Mouse (Mus musculus): ENCODE results near the gene Gm10300. TPM values are rescaled to one million over a fixed set of nuclear protein-coding genes. Genes with fewer than 3 reads are reported as not detected.

Gene Gm10300
- polyA plus RNA-seq, 1 experiment from 2014 or later, result 0.18 TPM

- no peaks in the 10 kb centered on the region for H3K36me3 ChIP-seq (ENCODE audit: insufficient read depth, low read length)
- 0 out of 2 replicates have a peak, but pooled peaks cover 4% of the 10 kb centered on the region for H3K4me1 ChIP-seq (ENCODE audit: insufficient read depth, low read depth, low read length)
- H3K27ac ChIP-seq (ENCODE audit: low read length), result no peak overlapping the region
- H3K27me3 ChIP-seq (replicated peaks; ENCODE audit: insufficient read depth, low read length), result no peaks in the 10 kb centered on the region
- DNase-seq (ENCODE audit: low spot score) (no peak), ATAC-seq (no peak)
- H3K4me3 ChIP-seq (ENCODE audit: low read depth, low read length), result no peak overlapping the region
- no peaks in the 10 kb centered on the region for H3K9me3 ChIP-seq (ENCODE audit: low read length)
- no peak overlapping the region for H3K9ac ChIP-seq (replicated peaks; ENCODE audit: low read depth)
- no peak for TF ChIP-seq CTCF (IDR thresholded peaks at IDR 0.05)
- TF ChIP-seq EP300 (IDR thresholded peaks at IDR 0.05), result no peak
- 45% methylated on average over 10 of the region's 10 CpGs for WGBS
- H3K4me2 ChIP-seq (replicated peaks; ENCODE audit: low read depth, low read length), result no peak overlapping the region
Observed at GRCm38 (mm10) chr4:132029851-132030741, 44.4 kb upstream of the Gm10300 start.

DNA sequence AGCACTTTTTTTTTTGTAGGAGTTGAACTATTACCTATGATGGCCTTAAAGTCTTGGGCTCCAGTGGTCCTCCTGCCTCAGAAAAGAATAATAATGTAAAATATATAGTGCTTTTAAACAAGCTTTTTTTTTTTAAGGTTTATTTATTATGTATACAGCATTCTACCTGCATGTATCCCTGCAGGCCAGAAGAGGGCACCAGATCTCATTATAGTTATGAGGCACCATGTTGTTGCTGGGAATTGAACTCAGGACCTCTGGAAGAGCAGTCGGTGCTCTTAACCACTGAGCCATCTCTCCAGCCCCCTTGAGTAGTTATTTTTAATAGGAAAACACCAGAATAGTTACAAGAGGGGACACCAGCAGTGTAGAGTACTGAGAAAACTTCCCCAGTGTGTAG, 41.3 kb upstream of the Gm10300 start:
- TF ChIP-seq EP300 (IDR thresholded peaks at IDR 0.05) (no peak), CTCF (IDR thresholded peaks at IDR 0.05) (peak; percentile 58)
- no peak overlapping the region for H3K4me3 ChIP-seq (ENCODE audit: low read depth, low read length)
- WGBS, result 91% methylated on average over 1 of the region's 1 CpGs
- H3K4me2 ChIP-seq (replicated peaks; ENCODE audit: low read depth, low read length), result no peak overlapping the region
- DNase-seq (ENCODE audit: low spot score), result no peak
- H3K9ac ChIP-seq (replicated peaks; ENCODE audit: low read depth), result no peak overlapping the region
- no peaks in the 10 kb centered on the region for H3K9me3 ChIP-seq (ENCODE audit: low read length)
- H3K4me1 ChIP-seq (ENCODE audit: insufficient read depth, low read depth, low read length), result no peaks in the 10 kb centered on the region
- no peak overlapping the region for H3K27ac ChIP-seq (ENCODE audit: low read length)
- ATAC-seq, result no peak
- H3K27me3 ChIP-seq (replicated peaks; ENCODE audit: insufficient read depth, low read length), result no peaks in the 10 kb centered on the region
- no peaks in the 10 kb centered on the region for H3K36me3 ChIP-seq (ENCODE audit: insufficient read depth, low read length)

- no peak overlapping the region for H3K4me2 ChIP-seq (replicated peaks; ENCODE audit: low read depth, low read length)
- no peak overlapping the region for H3K9ac ChIP-seq (replicated peaks; ENCODE audit: low read depth)
- WGBS, result 67% methylated on average over 2 of the region's 2 CpGs
- no peaks in the 10 kb centered on the region for H3K36me3 ChIP-seq (ENCODE audit: insufficient read depth, low read length)
- H3K27ac ChIP-seq (ENCODE audit: low read length), result no peak overlapping the region
- no peak overlapping the region for H3K4me3 ChIP-seq (ENCODE audit: low read depth, low read length)
- H3K27me3 ChIP-seq (replicated peaks; ENCODE audit: insufficient read depth, low read length), result no peaks in the 10 kb centered on the region
- no peak for TF ChIP-seq EP300 (IDR thresholded peaks at IDR 0.05)
- TF ChIP-seq CTCF (IDR thresholded peaks at IDR 0.05), result no peak
- H3K4me1 ChIP-seq (ENCODE audit: insufficient read depth, low read depth, low read length), result no peaks in the 10 kb centered on the region
- DNase-seq (ENCODE audit: low spot score), result no peak
- no peak for ATAC-seq
- H3K9me3 ChIP-seq (ENCODE audit: low read length), result no peaks in the 10 kb centered on the region
Observed at GRCm38 (mm10) chr4:132034242-132034641, 40.3 kb upstream of the Gm10300 start.

DNA sequence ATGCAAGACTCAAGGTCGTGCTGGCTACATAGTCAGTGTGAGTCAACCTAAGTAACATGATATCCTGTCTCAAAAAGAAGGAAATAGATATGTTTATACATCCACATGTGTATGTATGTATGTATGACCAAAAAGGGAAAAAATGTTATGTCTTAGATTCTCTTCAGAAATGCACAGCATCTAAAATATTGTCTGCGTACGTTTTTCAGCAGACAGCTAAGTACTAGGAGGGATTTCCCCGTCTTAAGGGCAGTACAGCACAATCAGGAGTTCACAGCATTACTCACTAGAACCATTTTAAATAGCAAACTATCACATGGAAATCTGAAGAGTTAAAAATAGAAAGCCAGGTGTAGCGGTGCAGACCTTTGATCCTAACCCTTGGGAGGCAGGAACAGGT, 37.4 kb upstream of the Gm10300 start:
- DNase-seq (ENCODE audit: low spot score) (no peak), ATAC-seq (no peak)
- WGBS, result 58% methylated on average over 5 of the region's 5 CpGs
- no peaks in the 10 kb centered on the region for H3K36me3 ChIP-seq (ENCODE audit: insufficient read depth, low read length)
- H3K4me1 ChIP-seq (ENCODE audit: insufficient read depth, low read depth, low read length), result peaks cover 9% of the 10 kb centered on the region; the same call in 1 of the 2 replicates
- no peaks in the 10 kb centered on the region for H3K9me3 ChIP-seq (ENCODE audit: low read length)
- no peak overlapping the region for H3K4me2 ChIP-seq (replicated peaks; ENCODE audit: low read depth, low read length)
- TF ChIP-seq EP300 (IDR thresholded peaks at IDR 0.05), result no peak
- no peaks in the 10 kb centered on the region for H3K27me3 ChIP-seq (replicated peaks; ENCODE audit: insufficient read depth, low read length)
- no peak overlapping the region for H3K27ac ChIP-seq (ENCODE audit: low read length)
- no peak overlapping the region for H3K9ac ChIP-seq (replicated peaks; ENCODE audit: low read depth)
- H3K4me3 ChIP-seq (ENCODE audit: low read depth, low read length), result no peak overlapping the region

DNA sequence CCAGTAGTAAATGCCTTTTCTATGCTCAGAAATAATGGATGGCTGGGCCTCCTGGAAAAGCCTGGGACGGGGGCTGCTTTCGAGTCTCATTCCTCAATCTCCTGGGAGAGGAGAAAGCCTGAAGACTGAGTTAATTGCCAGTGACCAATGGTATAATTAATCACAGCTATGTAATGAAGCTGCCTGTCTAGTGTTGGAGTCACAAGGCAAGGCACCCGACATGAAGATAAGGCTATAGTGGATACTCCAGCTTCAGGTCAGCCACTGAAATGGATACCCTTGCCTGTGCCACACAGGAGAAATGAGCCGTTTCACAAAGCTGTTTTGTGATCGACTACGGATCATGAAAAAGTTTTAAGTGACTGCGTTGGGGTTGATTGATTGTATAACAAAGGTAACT, 36.5 kb upstream of the Gm10300 start:
- Histone ChIP-seq H3K27ac (ENCODE audit: low read length) (peak overlapping the region; percentile 6; the same call in 1 of the 2 replicates), H3K9ac (replicated peaks; ENCODE audit: low read depth) (no peak overlapping the region), H3K4me1 (ENCODE audit: insufficient read depth, low read depth, low read length) (peaks cover 9% of the 10 kb centered on the region; the same call in 1 of the 2 replicates), H3K4me3 (ENCODE audit: low read depth, low read length) (no peak overlapping the region), H3K27me3 (replicated peaks; ENCODE audit: insufficient read depth, low read length) (no peaks in the 10 kb centered on the region), H3K4me2 (replicated peaks; ENCODE audit: low read depth, low read length) (no peak overlapping the region), H3K9me3 (ENCODE audit: low read length) (no peaks in the 10 kb centered on the region), H3K36me3 (ENCODE audit: insufficient read depth, low read length) (no peaks in the 10 kb centered on the region)
- no peak for TF ChIP-seq EP300 (IDR thresholded peaks at IDR 0.05)
- no peak for TF ChIP-seq CTCF (IDR thresholded peaks at IDR 0.05)
- DNase-seq (ENCODE audit: low spot score) (no peak), ATAC-seq (no peak)
- 55% methylated on average over 7 of the region's 7 CpGs for WGBS

GRCm38 (mm10) chr4:132038809-132039208, 35.7 kb upstream of the Gm10300 start:
- Histone ChIP-seq H3K27ac (ENCODE audit: low read length) (peak overlapping the region; percentile 6; the same call in 1 of the 2 replicates), H3K36me3 (ENCODE audit: insufficient read depth, low read length) (no peaks in the 10 kb centered on the region), H3K4me1 (ENCODE audit: insufficient read depth, low read depth, low read length) (peaks cover 9% of the 10 kb centered on the region; the same call in 1 of the 2 replicates), H3K9ac (replicated peaks; ENCODE audit: low read depth) (no peak overlapping the region), H3K9me3 (ENCODE audit: low read length) (no peaks in the 10 kb centered on the region), H3K27me3 (replicated peaks; ENCODE audit: insufficient read depth, low read length) (no peaks in the 10 kb centered on the region), H3K4me2 (replicated peaks; ENCODE audit: low read depth, low read length) (no peak overlapping the region), H3K4me3 (ENCODE audit: low read depth, low read length) (no peak overlapping the region)
- peak; percentile 17 for DNase-seq (ENCODE audit: low spot score)
- peak; percentile 65 for ATAC-seq
- 80% methylated on average over 2 of the region's 2 CpGs for whole genome bisulfite sequencing
- TF ChIP-seq CTCF (IDR thresholded peaks at IDR 0.05) (no peak), EP300 (IDR thresholded peaks at IDR 0.05) (peak; percentile 52; the same call in 1 of the 2 replicates)

Measured in lung, postnatal 0 days (tissue).